Mouse (Mus musculus) hindlimb bud, embryonic 11.5 days (tissue): ENCODE data around the gene Igsf21.

ENCODE experiments used
- DNase-seq: peaks from one replicate; pipeline ENCODE4 v3.0.0-alpha.2; 2012; ENCODE audit warnings: low read depth, low spot score; ENCODE audit errors: extremely low spot score

Igsf21 gene

DNA sequence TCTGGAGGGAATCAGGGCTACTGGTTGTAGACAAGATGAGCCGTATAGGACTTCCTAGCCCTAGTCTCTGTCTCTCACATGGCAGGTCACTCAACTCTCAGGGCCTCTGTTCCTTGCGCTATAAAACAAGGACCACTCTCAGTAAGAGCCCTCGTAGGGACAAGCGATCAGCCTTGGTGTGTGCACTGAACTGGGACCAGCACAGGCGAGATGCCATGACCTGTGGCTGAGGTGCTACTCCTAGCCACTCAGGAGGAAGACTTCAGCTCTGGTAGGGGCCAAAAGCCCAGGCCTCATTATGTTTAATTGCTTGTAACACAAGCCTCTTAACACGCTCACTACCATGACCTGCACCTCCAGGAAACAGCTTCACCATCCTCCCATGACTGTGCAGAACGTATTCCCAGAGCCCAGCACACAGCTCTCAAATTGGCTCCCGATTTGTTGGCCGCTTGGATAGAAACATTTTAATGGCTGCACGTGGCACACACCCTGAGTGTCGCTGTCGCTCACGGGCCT lies 183.4 kb downstream of the Igsf21 start:
- no peak for DNase-seq

DNA sequence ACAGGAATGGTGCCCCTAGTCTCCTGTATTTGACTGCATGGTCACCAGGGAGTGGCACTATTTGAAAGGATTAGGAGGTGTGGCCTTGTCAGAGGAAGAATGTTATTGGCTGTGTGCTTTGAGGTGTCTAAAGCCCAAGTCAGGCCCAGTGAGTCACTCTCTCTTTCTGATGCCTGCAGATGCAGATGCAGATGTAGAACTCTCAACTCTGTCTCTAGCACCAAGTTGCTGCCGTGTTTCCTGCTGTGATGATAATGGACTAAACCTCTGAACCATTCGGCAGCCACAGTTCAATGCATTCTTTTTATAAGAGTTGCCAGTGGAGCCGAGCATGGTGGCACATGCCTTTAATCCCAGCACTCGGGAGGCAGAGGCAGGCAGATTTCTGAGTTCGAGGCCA lies 186.3 kb downstream of the Igsf21 start:
- no peak for DNase-seq

DNA sequence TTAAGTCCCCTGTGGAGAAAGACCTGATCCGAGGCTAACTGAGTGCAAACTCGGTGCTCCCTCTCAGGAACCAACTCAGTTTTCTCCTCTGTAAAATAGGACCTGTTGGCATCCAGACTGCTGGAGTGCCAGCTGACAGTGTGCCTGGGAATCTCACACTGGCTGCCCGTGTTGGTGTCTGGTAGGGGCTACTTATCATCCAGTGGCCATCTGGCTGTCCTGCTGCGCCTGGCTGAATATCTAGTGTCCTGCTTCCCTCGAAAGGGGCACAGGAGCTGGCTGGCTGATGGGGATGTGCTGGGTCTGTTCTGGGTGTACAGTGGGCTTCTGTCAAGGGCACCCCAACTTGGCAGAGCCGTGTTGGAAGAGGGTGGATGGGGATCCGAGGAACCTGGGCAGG lies 193.5 kb downstream of the Igsf21 start:
- DNase-seq = no peak

DNA sequence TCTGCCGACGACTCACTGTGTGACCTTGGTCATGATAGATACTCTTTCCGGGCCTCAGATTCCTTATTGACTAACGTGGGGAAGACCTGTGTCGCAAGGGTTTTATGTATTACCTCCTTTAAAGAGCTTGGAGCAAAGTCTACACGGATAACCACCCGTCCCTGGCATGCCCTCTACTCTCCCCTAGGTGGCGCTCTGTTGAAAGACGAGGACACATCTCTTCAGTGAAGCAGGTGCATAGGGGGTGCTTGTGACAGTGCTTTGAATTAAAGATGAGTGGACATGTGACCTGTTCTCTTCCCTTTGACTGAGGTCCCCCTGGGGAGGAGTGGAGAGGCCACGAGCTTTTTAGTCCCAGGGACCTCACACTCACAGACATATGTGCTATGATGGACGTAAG lies 194.0 kb downstream of the Igsf21 start:
- no peak for DNase-seq

DNA sequence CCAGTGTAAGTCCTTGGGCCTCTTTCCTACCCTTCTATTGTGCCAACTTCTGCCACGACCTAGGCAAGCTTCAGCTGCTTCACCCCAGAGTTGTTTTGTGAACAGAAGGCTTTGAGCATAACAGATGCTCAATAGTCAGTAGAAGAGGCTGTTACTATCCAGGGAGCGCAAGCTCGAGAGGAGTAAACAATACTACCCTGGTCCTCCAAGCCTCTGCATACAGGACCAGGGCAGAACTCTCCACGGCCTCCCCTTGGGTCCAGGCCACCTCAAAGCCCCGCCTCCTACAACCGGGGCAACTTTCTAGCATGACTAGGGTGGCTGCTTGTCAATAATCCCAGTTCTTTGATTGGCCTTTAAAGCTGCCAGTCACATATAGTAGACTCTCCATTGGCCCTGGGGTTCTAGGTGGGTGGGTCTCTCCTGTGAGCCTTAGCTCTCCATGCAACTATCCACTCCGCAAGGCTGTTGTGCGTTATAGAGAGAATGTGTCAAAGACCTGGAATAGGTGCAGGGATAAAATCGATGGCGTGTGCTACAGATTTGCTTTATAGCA lies 198.7 kb downstream of the Igsf21 start:
- DNase-seq = no peak

DNA sequence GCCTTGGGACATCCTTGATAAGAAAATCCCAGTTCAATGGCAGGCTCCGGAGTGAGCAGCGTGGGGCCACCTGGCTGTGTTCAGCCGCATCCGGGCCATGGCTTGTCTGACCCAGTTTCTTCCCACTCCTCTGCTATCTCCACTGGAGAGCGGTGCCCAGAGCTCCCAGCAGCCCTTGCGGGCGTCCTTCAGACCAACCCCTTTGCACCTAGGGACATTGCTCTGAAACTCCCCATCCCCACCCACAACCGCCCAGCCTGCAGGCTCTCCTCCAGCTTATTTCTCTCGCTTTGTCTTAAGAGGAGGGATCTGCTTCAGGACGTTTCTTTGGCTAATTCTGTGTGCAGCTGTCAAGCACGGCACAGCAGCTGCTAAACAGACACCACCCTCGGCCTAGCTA lies 202.6 kb downstream of the Igsf21 start:
- no peak for DNase-seq

DNA sequence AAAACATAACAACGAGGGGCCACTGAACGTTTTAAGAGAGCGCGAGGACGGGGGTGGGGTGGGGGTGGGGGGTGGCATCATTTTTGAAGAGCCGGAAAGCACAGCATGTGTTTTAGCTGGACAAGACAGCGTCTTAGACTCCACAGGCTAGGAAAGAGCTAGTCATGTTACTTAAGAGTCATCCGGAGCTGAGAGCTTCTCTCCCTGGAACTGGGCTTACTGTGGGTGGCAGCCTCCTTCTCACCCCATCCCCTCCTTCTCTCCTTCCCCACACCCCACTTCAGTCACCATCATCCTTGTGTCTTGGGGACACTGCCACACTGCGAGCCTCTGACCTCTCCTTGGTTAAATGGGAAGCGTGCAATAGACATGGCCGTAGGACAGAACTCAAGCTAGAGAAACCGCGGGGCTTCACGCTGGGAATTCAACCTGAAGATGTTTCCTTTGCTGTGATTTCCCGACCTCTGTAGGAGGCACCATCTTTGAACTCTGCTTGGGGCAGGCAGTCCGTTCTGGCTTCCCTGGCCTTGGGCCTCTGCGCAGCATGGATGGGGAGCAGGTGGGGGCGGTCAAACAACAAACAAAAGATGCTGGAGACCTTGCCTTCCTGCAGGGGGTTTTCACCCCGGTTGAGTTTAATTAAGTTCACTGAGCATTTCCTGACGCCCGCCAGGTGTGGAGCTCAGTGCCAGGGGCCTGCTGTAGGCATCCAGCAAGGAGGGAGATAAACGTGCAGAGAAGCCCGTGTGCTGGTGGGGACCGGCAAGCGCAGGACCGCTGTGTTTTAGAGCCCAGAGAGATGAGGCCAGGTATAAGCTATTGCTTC lies 207.8 kb downstream of the Igsf21 start:
- DNase-seq = no peak

DNA sequence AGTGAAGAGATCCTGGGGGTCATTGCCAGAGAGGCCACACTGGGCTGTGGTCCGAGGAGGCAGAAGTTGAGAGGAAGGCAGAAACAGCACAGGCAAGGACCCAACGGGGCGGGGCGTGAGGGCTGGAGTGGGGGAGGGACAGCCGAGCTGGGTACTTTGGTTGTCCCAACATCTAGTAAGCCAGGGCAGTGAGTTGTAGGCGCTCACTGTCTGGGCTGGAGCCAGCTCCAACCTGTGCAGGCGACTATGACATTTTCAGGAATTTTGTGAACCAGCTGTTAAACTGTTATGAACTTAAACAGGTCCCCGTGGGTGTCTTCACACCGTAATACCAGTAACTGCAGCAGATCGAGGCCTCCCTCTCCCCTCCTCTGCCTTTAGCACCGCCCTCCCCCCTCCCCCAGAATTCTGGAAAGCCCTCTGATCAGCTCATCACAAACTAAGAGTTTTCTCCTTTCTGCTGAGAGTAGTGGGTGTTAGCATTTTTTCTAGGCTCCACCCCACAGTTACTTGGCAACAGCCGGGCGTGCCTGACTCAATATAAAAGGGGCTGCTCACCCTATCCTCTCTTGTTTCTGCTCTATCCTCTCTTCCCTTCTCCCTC lies 208.7 kb downstream of the Igsf21 start:
- no peak for DNase-seq

DNA sequence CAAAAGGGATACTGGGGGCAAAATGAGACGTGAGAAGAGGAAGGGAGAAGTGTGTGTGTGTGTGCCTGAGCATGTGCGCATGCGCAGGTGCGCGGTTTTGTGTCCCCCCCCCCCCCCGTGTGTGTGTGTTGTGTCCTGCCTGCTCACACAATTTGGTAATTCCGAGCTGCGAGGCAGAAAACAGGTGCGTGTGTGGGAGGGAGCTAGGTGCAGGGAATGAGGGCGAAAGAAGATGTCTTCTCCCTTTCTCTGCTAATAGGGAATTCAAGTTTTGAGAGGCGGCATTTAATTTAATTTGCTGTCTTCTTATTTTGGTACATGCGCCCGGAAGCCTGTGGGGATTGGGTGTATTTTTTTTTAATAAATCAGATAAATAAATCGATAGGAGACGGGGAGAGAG lies 211.4 kb downstream of the Igsf21 start:
- DNase-seq = no peak

DNA sequence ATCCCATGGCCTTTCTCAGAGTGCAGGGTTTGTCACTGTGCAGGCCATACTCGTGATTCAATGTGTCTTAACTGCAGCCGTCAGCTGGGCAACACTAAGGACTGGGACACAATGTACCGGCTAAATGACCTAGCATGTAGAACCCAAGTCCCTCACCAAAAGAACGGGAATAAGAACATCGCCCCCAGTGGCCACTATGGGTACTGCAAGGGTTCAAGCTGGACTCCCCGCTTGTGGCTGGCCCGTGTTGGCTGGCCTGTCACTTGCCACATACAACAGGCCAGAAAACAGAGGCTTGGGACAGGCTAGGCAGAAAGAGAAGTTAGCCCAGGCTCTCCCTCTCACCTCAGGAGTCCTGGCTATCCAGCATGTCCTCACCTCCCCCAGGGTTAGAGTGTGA lies 213.2 kb downstream of the Igsf21 start:
- DNase-seq = no peak

DNA sequence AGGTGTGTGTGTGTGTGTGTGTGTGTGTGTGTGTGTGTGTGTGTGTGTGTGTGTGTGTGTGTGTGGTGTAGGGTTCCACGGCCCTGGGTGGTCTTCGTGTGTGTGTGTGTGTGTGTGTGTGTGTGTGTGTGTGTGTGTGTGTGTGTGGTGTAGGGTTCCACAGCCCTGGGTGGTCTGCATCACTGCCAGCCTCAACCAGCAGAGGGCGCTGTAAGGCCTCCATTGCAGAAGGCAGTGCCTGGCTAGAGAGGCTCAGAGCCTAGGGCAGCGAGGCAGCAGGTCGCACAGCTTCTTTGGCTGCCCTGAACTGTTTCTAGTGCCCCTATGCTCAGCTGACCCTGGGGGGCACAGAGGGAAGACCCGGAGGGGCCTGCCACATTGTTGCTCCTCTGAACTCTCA lies 216.2 kb downstream of the Igsf21 start:
- DNase-seq = no peak

DNA sequence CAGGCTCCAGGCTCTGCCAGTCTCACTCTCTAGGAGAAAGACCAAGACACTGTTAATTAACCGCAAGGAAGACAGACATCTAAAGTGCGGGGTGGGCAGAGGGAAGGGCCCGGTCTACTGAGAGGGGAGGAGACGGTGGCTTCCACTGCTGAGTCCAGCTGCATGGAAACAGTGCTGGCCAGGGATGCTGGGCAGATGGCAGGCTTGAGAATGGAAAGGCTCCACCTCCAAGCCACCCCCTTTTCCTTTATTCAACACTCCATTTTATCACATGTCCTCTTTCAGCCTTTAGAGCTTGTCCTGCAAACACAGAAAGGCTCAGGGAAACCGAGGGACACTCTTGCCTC lies 216.6 kb downstream of the Igsf21 start:
- DNase-seq = no peak

DNA sequence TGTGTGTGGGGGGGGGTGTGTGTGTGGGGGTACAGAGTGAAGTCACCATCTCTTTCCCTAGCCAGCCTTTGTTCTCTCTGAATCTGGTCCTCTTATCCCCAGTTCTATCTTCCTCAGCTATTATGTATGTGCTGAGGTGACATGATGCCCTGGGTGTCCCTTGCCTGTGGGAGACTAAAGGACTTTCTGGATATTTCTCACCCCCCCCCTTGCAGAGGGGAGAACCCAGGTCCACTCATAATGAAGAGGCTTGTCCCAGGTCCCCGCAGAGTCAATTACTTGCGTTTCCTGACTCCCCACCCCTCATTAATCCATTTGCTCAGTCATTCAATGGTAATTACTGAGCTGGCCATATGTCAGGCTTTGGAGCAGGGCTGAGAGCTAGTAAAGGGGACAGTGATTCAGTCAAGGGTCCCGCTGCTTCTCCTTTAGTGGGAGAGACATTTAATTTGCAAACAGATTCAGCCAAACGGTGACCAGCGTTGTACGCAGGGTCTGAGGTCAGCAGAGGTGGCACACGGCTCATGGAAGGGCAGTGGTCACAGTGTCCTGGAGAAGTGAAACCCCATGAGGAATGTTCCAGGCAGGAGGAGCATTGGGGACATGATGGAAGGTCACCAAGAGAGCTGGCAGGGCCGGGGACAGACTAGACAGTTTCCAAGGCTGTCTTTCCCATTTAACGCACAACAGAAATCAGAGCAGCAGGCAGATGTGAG lies 217.1 kb downstream of the Igsf21 start:
- no peak for DNase-seq

DNA sequence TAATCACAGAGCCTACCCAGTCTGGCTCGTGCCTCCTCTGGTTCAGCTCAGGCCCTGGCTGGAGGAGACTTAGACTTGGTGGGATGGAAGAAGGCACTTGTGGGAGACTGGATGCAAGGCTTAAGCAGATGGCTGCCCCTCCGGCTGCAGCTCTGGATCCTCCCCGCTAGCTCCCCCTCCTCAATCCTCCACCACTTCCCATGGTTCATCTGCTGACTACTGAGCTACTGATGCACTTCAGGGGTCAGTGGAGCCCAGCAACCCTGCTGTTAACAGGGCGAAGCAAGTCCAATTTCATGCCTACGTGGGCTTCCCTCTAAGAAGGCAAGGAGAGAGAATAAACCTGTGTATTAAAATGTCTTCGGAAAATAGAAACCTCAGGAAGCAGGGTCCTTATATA lies 222.8 kb downstream of the Igsf21 start:
- no peak for DNase-seq

DNA sequence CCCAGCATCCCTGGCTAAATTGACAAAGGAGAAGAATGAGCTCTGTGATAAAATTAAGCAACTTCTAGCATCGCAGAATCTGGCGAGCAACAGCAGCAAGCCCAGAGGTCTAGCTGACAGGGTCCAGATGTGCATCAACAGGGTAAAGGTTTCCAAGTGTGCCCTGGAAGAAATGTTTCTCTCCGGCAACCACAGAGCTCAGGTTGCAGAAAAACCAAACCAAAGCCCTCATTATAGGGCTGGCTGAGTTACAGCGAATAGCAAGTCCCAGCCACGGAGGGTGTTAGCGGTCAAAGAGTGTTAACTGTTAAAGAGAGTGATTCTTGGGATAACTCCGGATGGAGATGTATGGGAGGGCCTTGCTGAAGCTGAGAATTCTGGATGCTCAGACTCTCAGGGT lies 230.7 kb downstream of the Igsf21 start:
- DNase-seq = no peak

DNA sequence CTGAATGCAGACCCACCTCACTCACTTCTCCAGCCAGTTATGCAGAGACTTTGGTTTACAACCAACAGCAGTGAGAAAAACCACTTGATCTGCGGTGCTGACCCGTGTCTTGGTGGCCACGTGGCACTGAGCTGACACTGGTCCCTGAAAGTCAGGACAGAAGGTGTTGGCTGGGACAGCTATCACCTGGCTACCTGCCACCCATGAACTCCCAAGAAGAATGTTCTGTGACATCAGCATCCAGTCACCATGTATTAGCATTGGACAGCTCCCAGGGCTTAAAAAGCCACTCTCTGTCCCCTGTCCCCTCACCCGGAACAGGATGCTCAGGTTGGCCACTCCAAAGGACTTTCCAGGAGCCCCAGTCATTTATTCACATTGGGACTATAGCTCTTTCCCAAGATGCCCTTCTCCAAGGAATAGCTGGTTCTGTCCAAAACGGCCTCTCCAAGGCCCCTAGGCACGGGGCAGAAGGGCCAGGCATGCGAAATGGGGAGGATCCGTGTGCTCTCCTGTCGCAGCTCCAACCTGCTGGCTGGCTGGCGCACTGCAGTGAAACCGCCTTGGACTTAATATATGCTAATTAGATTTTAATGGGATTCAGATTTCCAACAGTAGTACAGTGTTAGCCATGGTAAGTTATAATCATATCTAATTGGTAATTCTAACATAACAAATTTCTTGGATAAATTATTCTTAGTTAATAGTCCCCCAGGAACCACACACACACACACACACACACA lies 235.7 kb downstream of the Igsf21 start:
- no peak for DNase-seq

DNA sequence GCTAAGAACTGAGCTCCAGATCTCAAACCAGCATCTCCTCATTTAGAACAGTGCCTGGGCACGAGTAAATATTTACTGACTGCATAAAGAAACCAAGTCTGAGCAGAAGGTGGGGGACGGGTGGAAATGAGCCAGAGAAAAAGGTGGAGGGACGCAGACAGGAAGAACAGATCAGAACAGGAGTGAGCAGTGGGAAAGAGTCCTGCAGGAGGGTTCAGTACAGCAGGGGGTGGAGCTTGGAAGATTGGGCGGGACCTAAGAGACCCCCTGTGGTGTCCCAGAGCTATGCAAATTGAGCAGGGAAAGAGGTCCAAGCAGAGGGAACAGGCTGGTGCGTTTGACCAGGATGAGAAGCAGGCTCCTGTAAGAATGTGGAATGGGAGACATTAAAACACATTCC lies 241.7 kb downstream of the Igsf21 start:
- DNase-seq = no peak

DNA sequence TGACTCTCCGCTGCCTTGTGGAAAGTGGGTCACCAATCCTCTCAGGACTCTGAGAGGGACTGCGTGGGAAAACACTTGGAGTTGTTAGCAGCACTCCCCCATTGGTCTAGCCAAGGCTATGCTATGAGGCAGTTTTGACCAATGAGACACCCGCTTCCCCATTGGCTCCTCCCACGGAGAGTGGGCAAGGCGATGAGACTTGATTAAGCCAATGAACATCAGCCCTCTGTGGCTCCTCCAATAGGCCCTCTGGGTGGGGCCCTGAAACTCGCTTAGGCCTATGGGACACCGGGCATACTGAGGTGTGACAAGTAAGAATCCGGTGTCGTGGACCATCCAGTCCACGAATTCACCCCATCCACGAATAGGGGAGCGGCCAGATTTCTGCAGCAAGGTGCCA lies 242.4 kb downstream of the Igsf21 start:
- peak; percentile 18 for DNase-seq

DNA sequence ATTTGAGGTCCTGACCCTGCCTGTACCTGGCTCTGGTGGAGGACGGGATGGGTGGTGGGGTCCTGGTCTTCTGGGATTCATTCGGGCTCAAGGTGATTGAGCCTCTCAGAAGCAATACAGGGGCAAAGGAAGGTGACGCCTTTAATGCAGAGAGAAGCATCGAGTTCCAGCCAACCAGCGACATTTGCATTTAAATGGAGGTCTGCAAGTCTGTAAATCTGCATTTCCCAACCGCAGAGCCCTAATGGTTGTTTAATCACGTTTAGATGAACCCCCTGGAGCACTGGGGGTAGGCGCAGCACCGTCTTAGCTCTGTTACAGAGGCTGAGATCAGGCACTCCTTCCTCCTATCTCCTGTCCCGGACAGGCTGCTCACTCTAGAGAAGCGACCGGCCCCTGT lies 244.5 kb downstream of the Igsf21 start:
- no peak for DNase-seq

DNA sequence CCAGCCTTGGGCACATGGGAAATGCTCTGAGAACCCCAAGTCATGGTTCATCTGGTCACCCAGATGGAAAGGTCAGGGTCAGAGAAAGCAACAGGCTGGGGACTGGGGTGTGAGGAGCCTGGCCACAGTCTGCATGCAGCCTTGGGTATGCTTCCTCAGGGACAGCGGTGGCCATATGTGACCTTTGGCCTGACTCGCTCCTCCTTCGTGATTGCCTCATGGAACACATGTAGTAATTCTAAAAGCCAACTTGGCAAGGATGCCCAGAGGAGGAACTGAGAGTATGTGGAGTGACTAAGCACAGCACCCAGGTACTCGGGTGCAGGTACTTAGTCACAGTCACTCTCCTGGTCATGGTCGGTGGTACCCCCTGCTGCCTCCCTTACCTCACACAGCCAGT lies 245.7 kb downstream of the Igsf21 start:
- no peak for DNase-seq

DNA sequence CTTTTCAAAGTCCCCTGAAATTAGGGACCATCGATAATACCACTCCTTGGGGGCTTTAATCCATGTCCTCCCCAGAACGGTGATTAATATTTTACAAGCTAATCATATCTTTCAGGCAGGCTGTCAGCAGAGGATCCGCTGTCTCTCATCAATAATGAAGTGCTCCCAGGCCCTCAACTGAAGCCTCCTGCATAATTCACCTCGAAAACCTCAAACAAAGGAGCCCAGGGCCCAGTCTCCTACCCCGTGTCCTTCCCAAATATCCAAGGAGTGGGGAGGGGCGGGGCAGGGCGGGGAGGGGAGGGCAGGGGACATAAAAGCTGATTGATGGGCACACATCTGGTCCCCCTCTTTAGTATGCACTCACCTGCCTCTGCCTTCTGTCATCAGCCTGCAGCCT lies 247.6 kb downstream of the Igsf21 start:
- DNase-seq = no peak
